In genomic region chr4:58504250-58504649, GRCm38 (mm10) we compare ENCODE assay signal across 33 mouse cellular contexts.
"Had no signal": no experiment of that assay in that cellular context is flagged by ENCODE, and none has a peak within 500 bp of the region (broad histone marks: within the 10 kb centered on the region; RNA-seq: fewer than 3 reads in every experiment).

No protein-coding gene starts in this region.

- H3K4me1 ChIP-seq: liver, embryonic 12.5 days; liver, embryonic 13.5 days; liver, embryonic 15.5 days; megakaryocyte, embryonic 14.5 days; neural tube, embryonic 12.5 days had no signal

- H3K27ac ChIP-seq: limb, embryonic 10.5 days; limb, embryonic 12.5 days; limb, embryonic 13.5 days; limb, embryonic 15.5 days; liver, embryonic 12.5 days; liver, embryonic 13.5 days; liver, embryonic 14.5 days; liver, embryonic 15.5 days; lung, embryonic 15.5 days; macrophage; midbrain, embryonic 10.5 days; midbrain, embryonic 12.5 days; midbrain, embryonic 13.5 days; midbrain, embryonic 15.5 days; neural tube, embryonic 12.5 days; neural tube, embryonic 13.5 days had no signal

- H3K27me3 ChIP-seq: limb, embryonic 12.5 days; limb, embryonic 13.5 days; limb, embryonic 15.5 days; liver, embryonic 12.5 days; liver, embryonic 13.5 days; liver, embryonic 15.5 days; lung, embryonic 15.5 days; megakaryocyte, embryonic 14.5 days; midbrain, embryonic 12.5 days; midbrain, embryonic 13.5 days; midbrain, embryonic 15.5 days; neural tube, embryonic 12.5 days; neural tube, embryonic 13.5 days had no signal

- H3K36me3 ChIP-seq: liver, embryonic 12.5 days; liver, embryonic 13.5 days; liver, embryonic 15.5 days; lung, embryonic 15.5 days; midbrain, embryonic 10.5 days; midbrain, embryonic 12.5 days; midbrain, embryonic 13.5 days; midbrain, embryonic 15.5 days; neural tube, embryonic 12.5 days; neural tube, embryonic 13.5 days had no signal

- ATAC-seq: liver, embryonic 12.5 days; liver, postnatal 0 days; lung, postnatal 0 days; midbrain, embryonic 13.5 days; midbrain, embryonic 15.5 days; midbrain, embryonic 16.5 days had no signal

- H3K9me3 ChIP-seq: limb, embryonic 10.5 days; limb, embryonic 12.5 days; limb, embryonic 13.5 days; limb, embryonic 15.5 days; liver, embryonic 12.5 days; liver, embryonic 13.5 days; liver, embryonic 15.5 days; lung, embryonic 15.5 days; megakaryocyte, embryonic 14.5 days; midbrain, embryonic 10.5 days; midbrain, embryonic 12.5 days; midbrain, embryonic 13.5 days; midbrain, embryonic 15.5 days; neural tube, embryonic 12.5 days; neural tube, embryonic 13.5 days had no signal

- H3K4me3 ChIP-seq: limb, embryonic 10.5 days; limb, embryonic 12.5 days; limb, embryonic 13.5 days; limb, embryonic 15.5 days; liver, embryonic 12.5 days; liver, embryonic 13.5 days; liver, embryonic 15.5 days; lung, embryonic 15.5 days; megakaryocyte, embryonic 14.5 days; midbrain, embryonic 10.5 days; midbrain, embryonic 12.5 days; midbrain, embryonic 13.5 days; midbrain, embryonic 15.5 days; myocyte; neural tube, embryonic 12.5 days; neural tube, embryonic 13.5 days had no signal

- H3K9ac ChIP-seq: limb, embryonic 12.5 days; limb, embryonic 13.5 days; limb, embryonic 15.5 days; liver, embryonic 12.5 days; liver, embryonic 13.5 days; liver, embryonic 14.5 days; liver, embryonic 15.5 days; liver, postnatal 0 days; lung, embryonic 14.5 days; lung, embryonic 15.5 days; midbrain, embryonic 12.5 days; midbrain, embryonic 13.5 days; midbrain, embryonic 15.5 days; neural tube, embryonic 12.5 days; neural tube, embryonic 13.5 days had no signal

- H3K4me2 ChIP-seq: limb, embryonic 12.5 days; limb, embryonic 13.5 days; limb, embryonic 15.5 days; liver, embryonic 11.5 days; liver, embryonic 12.5 days; liver, embryonic 13.5 days; liver, embryonic 15.5 days; lung, embryonic 14.5 days; lung, embryonic 15.5 days; midbrain, embryonic 11.5 days; midbrain, embryonic 12.5 days; midbrain, embryonic 13.5 days; midbrain, embryonic 15.5 days; neural tube, embryonic 12.5 days; neural tube, embryonic 13.5 days had no signal

- DNase-seq: left cerebral cortex, postnatal 4 days; liver; liver, embryonic 13.5 days; liver, postnatal 0 days; lung, adult 18-20 months; lung, adult 2 months; lung, embryonic 14.5 days; lung, postnatal 10 days; lung, postnatal 14 days; lung, postnatal 36 days; lung, postnatal 4 days; midbrain, embryonic 14.5 days had no signal
